Mouse (Mus musculus) forebrain, embryonic 11.5 days (tissue): ENCODE data around the gene Hist1h4f. TPM values are rescaled to one million over a fixed set of nuclear protein-coding genes. Genes with fewer than 3 reads are reported as not detected.
"Not testable (repeated sequence)": the region's sequence is repeated elsewhere in the genome, so short reads cannot be mapped to it uniquely, and the experiment has no call there.

Experiments
- ATAC-seq: fragments of 200-750 bp; cut with Nextera tagmentation; replicated peaks from 2 replicates; pipeline ENCODE4 v1.8.0; 2017; ENCODE audit warnings: moderate TSS enrichment; ENCODE audit not compliant: low FRiP score
- DNase-seq: peaks from one replicate; pipeline ENCODE4 v3.0.0-alpha.2; 2017; ENCODE audit warnings: low spot score
- H3K27ac ChIP-seq: fragments of 300-500 bp; sonication (generic); 2 replicates; pipeline ENCODE4 v1.5.1; 2014; ENCODE audit warnings: low read depth, low read length
- H3K27me3 ChIP-seq: fragments of 300-500 bp; sonication (generic); 2 replicates; pipeline ENCODE4 v1.6.1; 2014; ENCODE audit warnings: mild to moderate bottlenecking, low read length, mixed read lengths; ENCODE audit not compliant: control insufficient read depth, insufficient read depth
- H3K36me3 ChIP-seq: fragments of 300-500 bp; sonication (generic); 2 replicates; pipeline ENCODE4 v1.6.1; 2014; ENCODE audit warnings: mild to moderate bottlenecking, low read length, moderate library complexity, mixed read lengths; ENCODE audit not compliant: control insufficient read depth, insufficient read depth
- H3K4me1 ChIP-seq: fragments of 300-500 bp; sonication (generic); replicated peaks from 2 replicates; pipeline ENCODE4 v1.6.1; 2014; ENCODE audit warnings: low read length, mixed read lengths; ENCODE audit not compliant: control insufficient read depth, insufficient read depth
- H3K4me2 ChIP-seq: fragments of 300-500 bp; sonication (generic); 2 replicates; pipeline ENCODE4 v1.6.1; 2014; ENCODE audit warnings: low read depth, mild to moderate bottlenecking, low read length, moderate library complexity, mixed read lengths; ENCODE audit not compliant: severe bottlenecking
- H3K4me3 ChIP-seq: fragments of 300-500 bp; sonication (generic); 2 replicates; pipeline ENCODE4 v1.5.1; 2014; ENCODE audit warnings: low read depth, low read length
- H3K9ac ChIP-seq: fragments of 300-500 bp; sonication (generic); 2 replicates; pipeline ENCODE4 v1.6.1; 2014; ENCODE audit warnings: low read length
- H3K9me3 ChIP-seq: fragments of 300-500 bp; sonication (generic); 2 replicates; pipeline ENCODE4 v1.6.1; 2016; ENCODE audit warnings: low read length, mixed read lengths; ENCODE audit not compliant: control insufficient read depth
- WGBS: fragments of 180-500 bp; shearing (Covaris S2); extraction: QIAGEN DNeasy Blood & Tissue Kit; methylation state at CpG from one replicate; pipeline ENCODE4 v1.1.7; 2014; 5-methylcytosine and 5-hydroxymethylcytosine counted together
- polyA plus RNA-seq: library from polyadenylated mRNA; unstranded; fragments of >200 nt; fragmentation: Nextera tagmentation; extraction: Ambion mirVana; gene quantifications from 2 replicates; pipeline ENCODE4 v1.2.1, GENCODE M21; 2014

Hist1h4f gene
- polyA plus RNA-seq, 1 experiment from 2014 or later = 1.2 TPM

- H3K9me3 ChIP-seq, H3K4me1 ChIP-seq, H3K36me3 ChIP-seq, H3K27me3 ChIP-seq: not testable (repeated sequence)
- Histone ChIP-seq H3K4me2 (peak within 1 kb of the TSS; percentile 66), H3K27ac (peak within 1 kb of the TSS; percentile 96), H3K4me3 (peak within 1 kb of the TSS; percentile 45), H3K9ac (peak within 1 kb of the TSS; percentile 63)
- DNase-seq = peak; percentile 91
- under 1% methylated on average over 21 of the region's 42 CpGs for WGBS
- ATAC-seq = peak; percentile 91
These were observed 22.6 kb upstream of the Hist1h4f start, which contains the start of the genes Hist1h2bf and Hist1h2ad for GRCm38 (mm10) chr13:23573898-23574524. Hist1h2bf (minus strand) TSS chr13:23574196. Hist1h2ad (plus strand) TSS chr13:23574381.

- H3K4me3 ChIP-seq = peak overlapping the region; percentile 45
- peak; percentile 62 for DNase-seq
- not testable (repeated sequence) for H3K9me3 ChIP-seq, H3K36me3 ChIP-seq, H3K4me1 ChIP-seq, H3K27me3 ChIP-seq, ATAC-seq
- H3K9ac ChIP-seq = peak overlapping the region; percentile 72
- peak overlapping the region; percentile 66 for H3K4me2 ChIP-seq
- H3K27ac ChIP-seq = peak overlapping the region; percentile 96
- 11% methylated on average over 17 of the region's 20 CpGs for WGBS
These were observed 21.8 kb upstream of the Hist1h4f start for GRCm38 (mm10) chr13:23573034-23573897.

GRCm38 (mm10) chr13:23572218-23573033, 21.0 kb upstream of the Hist1h4f start:
- Histone ChIP-seq H3K27ac (peak overlapping the region; percentile 96), H3K4me1 (peaks cover 7% of the 10 kb centered on the region; the same call in 1 of the 2 replicates), H3K9ac (peak overlapping the region; percentile 72), H3K4me2 (peak overlapping the region; percentile 66), H3K36me3 (no peaks in the 10 kb centered on the region), H3K4me3 (peak overlapping the region; percentile 45), H3K27me3 (no peaks in the 10 kb centered on the region), H3K9me3 (no peaks in the 10 kb centered on the region)
- 47% methylated on average over 2 of the region's 2 CpGs for WGBS
- ATAC-seq (no peak), DNase-seq (no peak)

GRCm38 (mm10) chr13:23571504-23572217, 20.2 kb upstream of the Hist1h4f start:
- H3K27ac ChIP-seq = peak overlapping the region; percentile 96
- peak overlapping the region; percentile 45 for H3K4me3 ChIP-seq
- WGBS = under 1% methylated on average over 9 of the region's 34 CpGs
- H3K4me2 ChIP-seq = peak overlapping the region; percentile 66
- not testable (repeated sequence) for ATAC-seq, H3K4me1 ChIP-seq, H3K36me3 ChIP-seq, H3K9me3 ChIP-seq, DNase-seq, H3K27me3 ChIP-seq
- peak overlapping the region; percentile 72 for H3K9ac ChIP-seq

- peak; percentile 89 for ATAC-seq
- H3K4me3 ChIP-seq = peak within 1 kb of the TSS; percentile 45
- 0% methylated on average over 18 of the region's 18 CpGs for WGBS
These were observed 19.6 kb upstream of the Hist1h4f start, which contains the start of the genes Hist1h2ae and Hist1h2bg for GRCm38 (mm10) chr13:23571022-23571503. Hist1h2ae (minus strand) TSS chr13:23571220. Hist1h2bg (plus strand) TSS chr13:23571396.

GRCm38 (mm10) chr13:23570261-23571021, 19.0 kb upstream of the Hist1h4f start:
- DNase-seq, ATAC-seq, H3K4me1 ChIP-seq, H3K9me3 ChIP-seq, H3K36me3 ChIP-seq, H3K27me3 ChIP-seq: not testable (repeated sequence)
- H3K4me2 ChIP-seq = peak overlapping the region; percentile 49
- H3K9ac ChIP-seq = peak overlapping the region; percentile 57
- H3K4me3 ChIP-seq = peak overlapping the region; percentile 45
- WGBS = under 1% methylated on average over 20 of the region's 41 CpGs
- peak overlapping the region; percentile 96 for H3K27ac ChIP-seq

More at GRCm38 (mm10) chr13:23571022-23571503, 19.6 kb upstream of the Hist1h4f start, which contains the start of the genes Hist1h2ae and Hist1h2bg:
- peak; percentile 83 for DNase-seq
- H3K4me2 ChIP-seq = peak within 1 kb of the TSS; percentile 66
- H3K9ac ChIP-seq = peak within 1 kb of the TSS; percentile 72
- H3K9me3 ChIP-seq = no peaks in the 10 kb centered on the region
- peaks cover 7% of the 10 kb centered on the region; the same call in 1 of the 2 replicates for H3K4me1 ChIP-seq
- no peaks in the 10 kb centered on the region for H3K36me3 ChIP-seq
- peak within 1 kb of the TSS; percentile 96 for H3K27ac ChIP-seq
- no peaks in the 10 kb centered on the region for H3K27me3 ChIP-seq

- Histone ChIP-seq H3K36me3 (no peaks in the 10 kb centered on the region), H3K27ac (peak overlapping the region; percentile 96; the same call in 1 of the 2 replicates), H3K27me3 (no peaks in the 10 kb centered on the region), H3K9me3 (no peaks in the 10 kb centered on the region), H3K4me3 (no peak overlapping the region), H3K9ac (no peak overlapping the region), H3K4me2 (no peak overlapping the region), H3K4me1 (no peaks in the 10 kb centered on the region)
- no peak for DNase-seq
- no peak for ATAC-seq
- WGBS = 84% methylated on average over 2 of the region's 2 CpGs
These were observed 13.0 kb upstream of the Hist1h4f start for GRCm38 (mm10) chr13:23564482-23564881.
